In genomic region chr19:17691626-17692025, GRCm38 (mm10) we compare ENCODE assay signal across 21 mouse cellular contexts.
A peak's percentile ranks its signal among the peaks of the same experiment; 100 is the strongest.
DNase-seq lines count a peak whose midpoint lies in the region; ATAC-seq and TF ChIP-seq lines count a peak whose summit lies in the region.
"Had no signal": no experiment of that assay in that cellular context is flagged by ENCODE, and none has a peak within 500 bp of the region (broad histone marks: within the 10 kb centered on the region; RNA-seq: fewer than 3 reads in every experiment).

No protein-coding gene starts in this region.

- no peak for ATAC-seq in hindbrain, postnatal 0 days
- ATAC-seq: forebrain, embryonic 13.5 days; forebrain, postnatal 0 days; intestine, embryonic 16.5 days had no signal

- H3K4me3 ChIP-seq in hindbrain, postnatal 0 days (ENCODE audit: low read length), result no peak overlapping the region
- H3K4me3 ChIP-seq: embryonic facial prominence, embryonic 15.5 days; erythroblast, embryonic 14.5 days; forebrain, embryonic 13.5 days; heart, embryonic 12.5 days; hindbrain, embryonic 10.5 days had no signal

- no peaks in the 10 kb centered on the region for H3K9me3 ChIP-seq in hindbrain, postnatal 0 days (ENCODE audit: low read length)
- H3K9me3 ChIP-seq: embryonic facial prominence, embryonic 15.5 days; forebrain, embryonic 13.5 days; heart, embryonic 12.5 days; hindbrain, embryonic 10.5 days had no signal

- H3K4me2 ChIP-seq in hindbrain, postnatal 0 days (ENCODE audit: low read depth, low read length), result no peak overlapping the region
- H3K4me2 ChIP-seq: embryonic facial prominence, embryonic 15.5 days; forebrain, embryonic 13.5 days; heart, embryonic 12.5 days; hindbrain, embryonic 14.5 days had no signal

- no peaks in the 10 kb centered on the region for H3K4me1 ChIP-seq in hindbrain, postnatal 0 days (ENCODE audit: insufficient read depth, low read length)
- H3K4me1 ChIP-seq: embryonic facial prominence, embryonic 15.5 days; forebrain, embryonic 13.5 days; hindbrain, embryonic 10.5 days had no signal

- H3K9ac ChIP-seq in hindbrain, postnatal 0 days (replicated peaks; ENCODE audit: low read length), result no peak overlapping the region
- H3K9ac ChIP-seq: embryonic facial prominence, embryonic 15.5 days; forebrain, embryonic 13.5 days; forebrain, postnatal 0 days; heart, embryonic 12.5 days; hindbrain, embryonic 14.5 days had no signal

- DNase-seq in adrenal gland, adult 8-10 months, result peak; percentile 38
- no peak for DNase-seq in adrenal gland, postnatal 25 days
- peak; percentile 67 for DNase-seq in Muller cell, postnatal 12 days (ENCODE audit: inconsistent ontology term)
- peak; percentile 49 for DNase-seq in adrenal gland, postnatal 14 days
- peak; percentile 22 for DNase-seq in gonadal fat pad, adult 2 months (ENCODE audit: low read depth)
- no peak for DNase-seq in hindbrain, postnatal 0 days (ENCODE audit: low spot score)
- DNase-seq in thymus, postnatal 10 days (ENCODE audit: low spot score in 2 of 2), result no peak
- DNase-seq in kidney, postnatal 10 days, result no peak
- DNase-seq: cerebellum, adult 2 months; cerebellum, postnatal 14 days; embryo, embryonic 11 days; forebrain, postnatal 0 days; gastrocnemius, postnatal 14 days had no signal

- no peak overlapping the region for H3K27ac ChIP-seq in hindbrain, postnatal 0 days
- H3K27ac ChIP-seq: embryonic facial prominence, embryonic 15.5 days; forebrain, embryonic 13.5 days; hindbrain, embryonic 10.5 days; hindbrain, embryonic 14.5 days had no signal

- WGBS in hindbrain, postnatal 0 days, result 78% methylated on average over 6 of the region's 6 CpGs

- no peak for TF ChIP-seq CTCF in hindbrain, postnatal 0 days (IDR thresholded peaks at IDR 0.05; ENCODE audit: low read depth)

- H3K27me3 ChIP-seq in hindbrain, postnatal 0 days (ENCODE audit: insufficient read depth, low read length), result no peaks in the 10 kb centered on the region
- H3K27me3 ChIP-seq: CH12.LX; embryonic facial prominence, embryonic 15.5 days; forebrain, embryonic 13.5 days; heart, embryonic 12.5 days had no signal

- no peaks in the 10 kb centered on the region for H3K36me3 ChIP-seq in hindbrain, postnatal 0 days (ENCODE audit: insufficient read depth, low read length)
- H3K36me3 ChIP-seq: embryonic facial prominence, embryonic 15.5 days; heart, embryonic 12.5 days; hindbrain, embryonic 10.5 days had no signal

Comparison
In these comparisons a context has a peak if more than half of its experiments do, and no peak if none do; other contexts are left out.
1. DNase-seq: peak in adrenal gland, adult 8-10 months (single experiment), Muller cell, postnatal 12 days (single experiment), adrenal gland, postnatal 14 days (single experiment) and gonadal fat pad, adult 2 months (single experiment); none in adrenal gland, postnatal 25 days (single experiment), hindbrain, postnatal 0 days (single experiment), thymus, postnatal 10 days (0 of 2) and kidney, postnatal 10 days (single experiment).